Mouse (Mus musculus) granulocyte monocyte progenitor cell, adult 5-6 weeks (primary cell): ENCODE results near the gene Rab40c. TPM values are rescaled to one million over a fixed set of nuclear protein-coding genes. Genes with fewer than 3 reads are reported as not detected.
A peak's percentile ranks its signal among the peaks of the same experiment; 100 is the strongest.

Experiments
- ATAC-seq: replicated peaks from 2 replicates; pipeline ENCODE4 v1.8.0; 2016; ENCODE audit warnings: mild to moderate bottlenecking, moderate TSS enrichment, inconsistent platforms; ENCODE audit not compliant: poor library complexity, severe bottlenecking
- total RNA-seq, 2 experiments: library from RNA; stranded (forward) in 1 of 2; stranded (reverse) in 1 of 2; fragments of 200-712, 200-1000 nt in 1 of 2; fragments of >200 nt in 1 of 2; fragmentation: Nextera tagmentation in 1 of 2; gene quantifications; 2 replicates each; pipeline ENCODE4 v1.2.3; 2014 to 2017

Gene Rab40c
- total RNA-seq, 2 experiments from 2014 or later, result 11.8 to 15.9 TPM

- ATAC-seq, result no peak
Measured at GRCm38 (mm10) chr17:25947576-25947975, 28.0 kb upstream of the Rab40c start.

GRCm38 (mm10) chr17:25946891-25947290 lies 27.4 kb upstream of the Rab40c start:
- ATAC-seq, result no peak

GRCm38 (mm10) chr17:25946349-25946748 lies 26.8 kb upstream of the Rab40c start:
- ATAC-seq, result no peak

GRCm38 (mm10) chr17:25945517-25946155 lies 26.1 kb upstream of the Rab40c start:
- ATAC-seq, result no peak

- ATAC-seq, result no peak
Measured at GRCm38 (mm10) chr17:25944366-25945163, 25.0 kb upstream of the Rab40c start, which contains the start of the genes Pigq and Nhlrc4. TSS of gene Pigq (minus strand) at chr17:25944936. TSS of gene Nhlrc4 (minus strand) at chr17:25944961.

GRCm38 (mm10) chr17:25943769-25944168 lies 24.2 kb upstream of the Rab40c start:
- no peak for ATAC-seq

- ATAC-seq, result no peak
Measured at GRCm38 (mm10) chr17:25943221-25943620, 23.7 kb upstream of the Rab40c start.

- ATAC-seq, result no peak
Measured at GRCm38 (mm10) chr17:25942597-25943151, 23.1 kb upstream of the Rab40c start.

GRCm38 (mm10) chr17:25941511-25942241 lies 22.1 kb upstream of the Rab40c start:
- ATAC-seq, result peak; percentile 84

- ATAC-seq, result no peak
Measured at GRCm38 (mm10) chr17:25934526-25934925, 15.0 kb upstream of the Rab40c start.

GRCm38 (mm10) chr17:25925348-25925747 lies 5.8 kb upstream of the Rab40c start:
- no peak for ATAC-seq

- no peak for ATAC-seq
Measured at GRCm38 (mm10) chr17:25922120-25922519, 2.6 kb upstream of the Rab40c start.

GRCm38 (mm10) chr17:25919786-25920642 lies 487 bp upstream of the Rab40c start:
- ATAC-seq, result peak; percentile 88

GRCm38 (mm10) chr17:25918037-25918750 lies 1.3 kb downstream of the Rab40c start:
- ATAC-seq, result no peak

- no peak for ATAC-seq
Measured at GRCm38 (mm10) chr17:25916931-25917647, 2.4 kb downstream of the Rab40c start.

GRCm38 (mm10) chr17:25914295-25914694 lies 5.2 kb downstream of the Rab40c start:
- ATAC-seq, result no peak

GRCm38 (mm10) chr17:25913877-25914275 lies 5.7 kb downstream of the Rab40c start:
- peak; percentile 67 for ATAC-seq

GRCm38 (mm10) chr17:25913186-25913876 lies 6.2 kb downstream of the Rab40c start:
- no peak for ATAC-seq
